Mouse (Mus musculus): ENCODE measurements around the gene Rasgef1b.

DNA sequence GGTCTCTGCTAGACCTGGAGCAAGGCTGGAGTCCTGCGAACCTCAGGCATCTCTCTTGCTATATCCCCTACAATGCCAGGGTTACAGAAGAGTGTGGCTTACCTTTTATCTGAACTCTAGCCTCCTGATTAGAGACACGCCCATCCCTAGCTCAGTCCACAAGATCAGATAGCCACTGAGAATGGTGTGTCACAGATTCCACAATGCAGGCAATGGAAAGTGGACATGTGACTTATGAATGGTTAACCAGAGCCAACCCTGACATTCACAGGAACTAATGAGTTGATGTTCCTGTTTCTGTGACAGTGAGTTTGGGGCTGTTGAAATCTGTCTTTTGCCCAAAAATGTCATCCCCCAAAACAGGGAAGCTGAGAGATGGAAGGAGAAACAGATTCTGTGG is 401.8 kb downstream of the Rasgef1b start:
- TF ChIP-seq POLR2A (IDR thresholded peaks at IDR 0.05; ENCODE audit: extremely low read depth, insufficient read depth, low read length), result no peak
- TF ChIP-seq CTCF (IDR thresholded peaks at IDR 0.05; ENCODE audit: low read depth, low read length), result no peak

Measured in liver, adult 2 months (tissue).